Mouse (Mus musculus): Measurements from ENCODE around the gene Arrdc4. TPM values are rescaled to one million over a fixed set of nuclear protein-coding genes. Genes with fewer than 3 reads are reported as not detected.

The Arrdc4 gene
- polyA plus RNA-seq (2012; rRNA removed), result 1.3 and 1.5 TPM in 2 replicates

GRCm38 (mm10) chr7:68748761-68749635 is at the start of gene Arrdc4:
Gene Arrdc4, minus strand, starts transcription at chr7:68749241.

All from liver, embryonic 14 days (tissue).